Mouse (Mus musculus) forebrain, embryonic 15.5 days (tissue): ENCODE measurements around the gene Nos3. TPM values are rescaled to one million over a fixed set of nuclear protein-coding genes. Genes with fewer than 3 reads are reported as not detected.

Experiments used
- ATAC-seq: fragments of 200-750 bp; cut with Nextera tagmentation; replicated peaks from 2 replicates; pipeline ENCODE4 v1.8.0; 2017; ENCODE audit warnings: mild to moderate bottlenecking, moderate TSS enrichment, moderate library complexity
- H3K27ac ChIP-seq: fragments of 300-500 bp; sonication (generic); replicated peaks from 2 replicates; pipeline ENCODE4 v1.5.1; 2015; ENCODE audit warnings: mild to moderate bottlenecking, inconsistent platforms
- H3K27me3 ChIP-seq: fragments of 300-500 bp; sonication (generic); 2 replicates; pipeline ENCODE4 v1.6.1; 2015; ENCODE audit warnings: inconsistent platforms
- H3K36me3 ChIP-seq: fragments of 300-500 bp; sonication (generic); 2 replicates; pipeline ENCODE4 v1.6.1; 2015; ENCODE audit warnings: mild to moderate bottlenecking, inconsistent platforms
- H3K4me1 ChIP-seq: fragments of 300-500 bp; sonication (generic); 2 replicates; pipeline ENCODE4 v1.6.1; 2015; ENCODE audit warnings: inconsistent platforms
- H3K4me2 ChIP-seq: fragments of 300-500 bp; sonication (generic); replicated peaks from 2 replicates; pipeline ENCODE4 v1.6.1; 2015; ENCODE audit warnings: mild to moderate bottlenecking, inconsistent platforms
- H3K4me3 ChIP-seq: fragments of 300-500 bp; sonication (generic); 2 replicates; pipeline ENCODE4 v1.5.1; 2015; ENCODE audit warnings: mild to moderate bottlenecking, inconsistent platforms
- H3K9ac ChIP-seq: fragments of 300-500 bp; sonication (generic); replicated peaks from 2 replicates; pipeline ENCODE4 v1.6.1; 2015; ENCODE audit warnings: mild to moderate bottlenecking, inconsistent platforms
- H3K9me3 ChIP-seq: fragments of 300-500 bp; sonication (generic); 2 replicates; pipeline ENCODE4 v1.6.1; 2016; ENCODE audit warnings: inconsistent platforms
- WGBS: fragments of 180-500 bp; shearing (Covaris S2); methylation state at CpG from one replicate; pipeline ENCODE4 v1.1.7; 2015; ENCODE audit warnings: mixed read lengths; 5-methylcytosine and 5-hydroxymethylcytosine counted together
- polyA plus RNA-seq: library from polyadenylated mRNA; unstranded; fragments of >200 nt; fragmentation: Nextera tagmentation; extraction: Ambion mirVana; gene quantifications from 2 replicates; pipeline ENCODE4 v1.2.1, GENCODE M21; 2015

The Nos3 gene
- polyA plus RNA-seq, 1 experiment from 2014 or later, result 7.4 TPM

DNA sequence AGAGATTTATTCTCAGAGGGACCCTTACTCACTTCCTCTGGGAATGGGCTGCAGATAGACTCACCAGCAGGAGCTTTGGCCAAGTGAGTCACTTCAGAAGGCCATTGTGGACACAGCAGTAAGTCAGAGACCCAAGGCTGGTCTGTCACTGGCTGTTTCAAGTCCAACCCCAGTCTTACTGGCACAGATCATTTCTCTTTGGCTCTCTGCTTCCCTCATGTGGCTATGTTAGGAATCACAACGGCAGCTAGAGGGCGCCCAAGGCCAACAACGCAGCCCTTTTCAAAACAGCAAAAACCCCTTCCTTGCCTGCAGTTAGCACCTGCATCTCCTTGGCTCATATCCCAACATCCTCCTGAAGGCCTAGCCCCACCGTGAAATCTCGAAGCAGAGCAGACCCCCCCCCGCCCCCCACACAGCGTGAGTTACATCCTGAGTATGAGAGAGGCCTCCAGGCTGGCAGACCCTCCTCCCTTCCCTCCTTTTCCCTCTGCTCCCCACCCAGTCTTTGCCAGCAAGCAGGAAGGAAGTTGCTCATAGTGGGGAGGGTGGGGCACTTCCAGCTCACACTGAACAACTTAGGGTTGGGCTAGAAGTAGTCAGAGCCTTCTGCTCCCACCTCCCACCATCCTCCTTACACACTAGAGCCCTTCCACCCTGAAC lies 3.7 kb upstream of the Nos3 start:
- Histone ChIP-seq H3K4me2 (no peak overlapping the region), H3K27me3 (no peaks in the 10 kb centered on the region), H3K9me3 (no peaks in the 10 kb centered on the region), H3K9ac (no peak overlapping the region), H3K4me3 (no peak overlapping the region), H3K4me1 (no peaks in the 10 kb centered on the region), H3K27ac (no peak overlapping the region), H3K36me3 (no peaks in the 10 kb centered on the region)
- peak; percentile 73 for ATAC-seq
- WGBS, result 0% methylated on average over 7 of the region's 7 CpGs

DNA sequence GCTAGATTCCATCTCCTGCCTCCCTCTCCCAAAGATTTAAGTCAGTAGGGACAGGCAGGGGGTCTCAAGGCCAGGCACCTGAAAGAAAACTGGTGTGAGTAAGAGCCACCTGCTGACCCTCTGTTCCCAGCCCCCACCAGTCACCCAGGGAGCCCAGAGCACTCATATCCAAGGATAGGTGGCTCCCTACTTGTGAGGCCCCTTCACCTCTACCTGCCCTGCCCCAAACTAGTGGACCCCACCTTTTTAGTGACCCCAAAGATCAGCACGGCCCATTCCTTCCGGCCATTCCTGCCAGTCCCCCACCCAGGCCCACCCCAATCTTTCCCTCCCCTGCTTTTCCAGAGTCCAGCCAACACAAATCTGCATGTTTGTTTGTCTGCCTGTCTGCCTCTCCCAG lies 1.1 kb upstream of the Nos3 start:
- no peak for ATAC-seq
- no peaks in the 10 kb centered on the region for H3K9me3 ChIP-seq
- 82% methylated on average over 2 of the region's 2 CpGs for WGBS

DNA sequence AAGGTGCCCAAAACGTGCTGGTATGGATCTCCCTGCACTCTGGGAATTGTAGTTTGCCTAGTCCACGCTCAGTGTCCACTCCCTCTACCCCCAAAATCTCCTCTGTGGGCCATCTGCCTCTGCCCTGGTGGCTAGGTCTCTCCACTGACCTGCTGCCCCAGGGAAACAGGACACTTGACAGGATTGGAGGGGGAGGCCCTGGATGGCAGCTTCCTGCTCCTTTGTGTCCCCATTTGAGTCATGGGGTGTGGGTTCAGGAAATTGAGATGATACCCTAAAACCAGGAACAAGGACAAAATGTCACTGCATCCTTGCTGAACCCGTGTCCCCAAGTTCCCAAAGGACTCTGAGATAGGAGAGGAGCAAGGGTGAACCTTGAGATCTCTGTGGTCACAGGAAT lies 549 bp upstream of the Nos3 start:
- Histone ChIP-seq H3K27me3 (no peaks in the 10 kb centered on the region), H3K4me1 (no peaks in the 10 kb centered on the region), H3K9me3 (no peaks in the 10 kb centered on the region), H3K4me2 (no peak overlapping the region), H3K4me3 (no peak overlapping the region), H3K27ac (no peak overlapping the region), H3K9ac (no peak overlapping the region), H3K36me3 (no peaks in the 10 kb centered on the region)
- 63% methylated on average over 3 of the region's 3 CpGs for WGBS
- ATAC-seq, result no peak

More for the DNA sequence above, 1.1 kb upstream of the Nos3 start:
- Histone ChIP-seq H3K27ac (no peak overlapping the region), H3K4me3 (no peak overlapping the region), H3K27me3 (no peaks in the 10 kb centered on the region), H3K36me3 (no peaks in the 10 kb centered on the region), H3K4me2 (no peak overlapping the region), H3K4me1 (no peaks in the 10 kb centered on the region), H3K9ac (no peak overlapping the region)

DNA sequence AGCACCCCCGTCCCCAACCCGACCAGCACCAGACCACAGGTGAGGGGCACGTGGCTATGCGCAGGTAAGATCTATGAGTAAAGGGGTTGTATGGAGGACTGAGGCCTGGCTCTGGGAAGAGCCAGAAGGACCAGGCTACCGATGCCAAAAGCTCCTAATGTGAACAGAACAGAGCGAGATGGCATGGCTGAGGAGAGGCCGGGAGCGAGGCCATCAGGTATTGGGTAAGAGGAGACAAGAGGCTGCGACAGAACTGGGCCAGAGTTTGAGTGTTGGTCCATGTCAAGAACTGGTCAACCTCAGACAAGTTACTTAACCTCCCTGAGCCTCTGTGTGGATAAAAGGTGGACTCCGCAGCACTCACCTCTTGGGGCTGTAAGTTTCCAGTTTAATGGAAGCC lies 353 bp downstream of the Nos3 start:
- H3K27me3 ChIP-seq, result no peaks in the 10 kb centered on the region
- no peak overlapping the region for H3K4me3 ChIP-seq
- H3K4me1 ChIP-seq, result no peaks in the 10 kb centered on the region
- no peak overlapping the region for H3K27ac ChIP-seq
- 82% methylated on average over 10 of the region's 10 CpGs for WGBS
- no peaks in the 10 kb centered on the region for H3K9me3 ChIP-seq
- ATAC-seq, result no peak
- no peak overlapping the region; the same call in 1 of the 2 replicates for H3K9ac ChIP-seq
- H3K4me2 ChIP-seq, result no peak overlapping the region
- no peaks in the 10 kb centered on the region for H3K36me3 ChIP-seq

DNA sequence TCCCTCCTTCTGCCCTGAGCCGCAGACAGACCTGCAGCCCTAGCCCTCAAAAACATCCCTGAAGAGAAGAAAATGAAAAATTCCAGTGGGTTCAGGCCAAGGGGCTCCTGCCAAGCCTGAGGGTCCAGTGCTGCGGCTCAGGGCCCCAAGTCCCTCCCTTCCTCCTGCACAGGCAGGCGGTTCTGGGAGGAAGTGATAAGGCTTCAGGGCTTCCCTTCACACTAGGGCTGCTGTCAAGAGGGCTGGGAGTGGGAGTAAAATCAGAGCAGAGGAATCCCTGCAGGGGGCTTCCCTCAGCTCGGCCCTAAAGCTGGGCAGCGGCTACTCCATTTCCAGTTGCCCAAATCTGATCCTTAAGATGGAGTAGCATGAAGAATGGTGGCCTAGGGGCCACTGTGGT lies 918 bp downstream of the Nos3 start:
- Histone ChIP-seq H3K36me3 (no peaks in the 10 kb centered on the region), H3K9me3 (no peaks in the 10 kb centered on the region), H3K4me3 (no peak overlapping the region), H3K4me2 (no peak overlapping the region), H3K27ac (no peak overlapping the region), H3K4me1 (no peaks in the 10 kb centered on the region), H3K27me3 (no peaks in the 10 kb centered on the region), H3K9ac (no peak overlapping the region)
- 64% methylated on average over 5 of the region's 5 CpGs for WGBS
- ATAC-seq, result no peak

DNA sequence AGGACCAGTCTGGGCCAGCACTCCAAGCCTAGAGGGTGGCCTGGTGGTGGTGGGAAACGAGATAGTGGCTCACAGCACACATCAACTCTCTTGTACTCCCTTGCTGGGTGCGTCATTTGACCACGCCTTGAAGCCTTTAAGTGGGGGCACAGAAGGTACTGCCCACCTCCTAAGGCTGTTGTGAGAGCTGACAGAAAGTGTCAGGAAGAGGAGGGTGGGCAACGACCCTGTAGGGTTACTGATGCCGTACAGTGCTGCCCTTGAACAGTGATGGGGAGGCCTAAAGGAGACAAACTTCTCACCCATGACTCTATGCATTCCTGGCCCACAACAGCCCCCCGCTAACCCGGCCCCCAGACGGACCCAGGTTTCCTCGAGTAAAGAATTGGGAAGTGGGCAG lies 1.8 kb downstream of the Nos3 start:
- H3K27ac ChIP-seq, result no peak overlapping the region
- no peak for ATAC-seq
- no peaks in the 10 kb centered on the region for H3K9me3 ChIP-seq
- H3K36me3 ChIP-seq, result no peaks in the 10 kb centered on the region
- WGBS, result 87% methylated on average over 9 of the region's 9 CpGs
- no peak overlapping the region for H3K9ac ChIP-seq
- H3K4me2 ChIP-seq, result no peak overlapping the region
- no peaks in the 10 kb centered on the region for H3K4me1 ChIP-seq
- no peak overlapping the region for H3K4me3 ChIP-seq
- H3K27me3 ChIP-seq, result no peaks in the 10 kb centered on the region

DNA sequence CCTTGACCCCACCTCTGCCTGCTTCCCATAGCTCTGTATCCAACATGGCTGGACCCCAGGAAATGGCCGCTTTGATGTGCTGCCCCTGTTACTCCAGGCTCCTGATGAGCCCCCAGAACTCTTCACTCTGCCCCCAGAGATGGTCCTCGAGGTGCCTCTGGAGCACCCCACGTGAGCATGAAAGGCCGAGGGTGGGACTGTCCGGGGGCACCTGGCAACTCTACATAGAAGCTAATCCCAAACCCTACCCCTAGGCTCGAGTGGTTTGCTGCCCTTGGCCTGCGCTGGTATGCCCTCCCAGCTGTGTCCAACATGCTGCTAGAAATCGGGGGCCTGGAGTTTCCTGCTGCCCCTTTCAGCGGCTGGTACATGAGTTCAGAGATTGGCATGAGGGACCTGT lies 5.2 kb downstream of the Nos3 start:
- ATAC-seq, result no peak
- WGBS, result 81% methylated on average over 9 of the region's 9 CpGs
- Histone ChIP-seq H3K4me1 (peaks cover 9% of the 10 kb centered on the region), H3K27ac (no peak overlapping the region), H3K9ac (no peak overlapping the region), H3K4me2 (no peak overlapping the region), H3K36me3 (no peaks in the 10 kb centered on the region), H3K4me3 (no peak overlapping the region), H3K27me3 (no peaks in the 10 kb centered on the region), H3K9me3 (no peaks in the 10 kb centered on the region)

DNA sequence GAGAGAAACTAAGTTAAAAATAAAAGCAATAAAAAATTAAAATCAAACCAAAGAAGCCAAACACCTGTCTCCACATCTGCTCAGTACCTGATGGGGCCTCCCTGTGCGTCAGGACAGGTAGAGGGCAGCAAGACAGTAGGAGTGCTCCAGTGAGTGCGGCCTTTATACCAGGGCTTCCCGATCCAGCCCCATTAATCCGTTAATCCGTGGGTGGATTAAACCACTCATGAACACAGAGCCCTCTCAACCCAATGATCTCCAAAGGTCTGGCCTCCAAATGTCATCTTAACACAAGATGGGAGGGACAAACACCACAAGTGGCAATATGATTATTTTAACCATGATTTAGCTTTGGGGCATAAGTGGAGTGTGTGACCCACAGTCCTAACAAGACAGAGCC lies 9.2 kb downstream of the Nos3 start:
- no peaks in the 10 kb centered on the region for H3K27me3 ChIP-seq
- H3K9me3 ChIP-seq, result no peaks in the 10 kb centered on the region
- no peak for ATAC-seq
- peaks cover 12% of the 10 kb centered on the region for H3K4me1 ChIP-seq
- no peak overlapping the region for H3K9ac ChIP-seq
- H3K27ac ChIP-seq, result no peak overlapping the region
- no peak overlapping the region for H3K4me3 ChIP-seq
- no peak overlapping the region for H3K4me2 ChIP-seq
- WGBS, result 58% methylated on average over 5 of the region's 5 CpGs
- no peaks in the 10 kb centered on the region for H3K36me3 ChIP-seq

DNA sequence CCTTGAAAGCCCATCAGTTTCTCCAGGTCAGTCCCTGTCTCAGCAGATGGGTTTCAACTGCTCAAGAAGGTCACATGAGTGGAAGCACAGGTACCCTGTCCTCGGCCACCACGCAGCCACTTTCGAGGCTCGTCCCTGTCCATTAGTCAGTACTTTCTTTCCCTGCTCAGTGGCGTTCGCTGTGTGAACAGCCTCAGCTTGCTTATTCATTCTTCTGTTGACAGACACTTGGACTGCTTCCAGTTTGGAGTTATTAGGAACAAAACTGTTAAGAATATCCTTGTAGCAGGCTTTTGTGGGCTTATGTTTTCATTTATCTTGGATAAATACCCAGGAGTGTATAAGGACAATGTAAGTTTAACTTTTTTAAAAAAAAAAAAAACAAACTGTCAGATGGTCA lies 9.6 kb downstream of the Nos3 start:
- H3K9me3 ChIP-seq, result no peaks in the 10 kb centered on the region
- H3K36me3 ChIP-seq, result no peaks in the 10 kb centered on the region
- H3K4me1 ChIP-seq, result peaks cover 12% of the 10 kb centered on the region
- no peak overlapping the region for H3K9ac ChIP-seq
- ATAC-seq, result no peak
- H3K4me2 ChIP-seq, result no peak overlapping the region
- WGBS, result 12% methylated on average over 6 of the region's 6 CpGs
- no peak overlapping the region for H3K4me3 ChIP-seq
- H3K27ac ChIP-seq, result no peak overlapping the region
- H3K27me3 ChIP-seq, result no peaks in the 10 kb centered on the region

DNA sequence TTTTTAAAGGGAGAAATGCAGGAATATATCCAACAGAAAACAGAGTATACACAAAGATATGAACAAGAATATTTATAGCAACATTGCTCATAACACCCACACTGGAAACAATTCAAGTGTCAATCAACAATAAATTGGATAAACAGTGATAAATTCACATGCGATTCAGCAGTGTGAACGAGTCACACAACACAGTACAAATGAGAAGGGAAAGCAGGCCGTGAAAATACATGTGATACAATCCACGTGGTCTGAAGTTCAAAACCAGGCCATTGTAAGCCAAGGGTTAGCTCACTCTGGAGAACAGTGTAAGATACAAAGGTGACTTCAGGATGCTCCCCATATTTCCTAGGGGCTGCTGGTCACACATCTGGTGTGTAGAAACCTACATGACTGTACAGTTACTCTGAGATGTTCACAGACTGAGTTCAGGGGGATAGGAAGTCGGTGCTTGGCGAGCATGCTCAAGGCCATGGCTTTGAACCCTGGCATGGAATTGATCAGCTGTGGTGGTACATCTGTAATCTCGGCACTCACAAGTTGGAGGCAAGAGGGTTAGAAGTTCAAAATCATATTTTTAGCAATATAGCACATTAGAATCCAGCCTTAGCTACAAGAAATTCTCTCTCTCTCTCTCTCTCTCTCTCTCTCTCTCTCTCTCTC lies 10.2 kb downstream of the Nos3 start:
- Histone ChIP-seq H3K36me3 (no peaks in the 10 kb centered on the region), H3K27me3 (no peaks in the 10 kb centered on the region), H3K27ac (no peak overlapping the region), H3K4me1 (peaks cover 12% of the 10 kb centered on the region), H3K4me3 (no peak overlapping the region), H3K9me3 (no peaks in the 10 kb centered on the region), H3K9ac (no peak overlapping the region), H3K4me2 (no peak overlapping the region)
- 57% methylated on average over 7 of the region's 7 CpGs for WGBS
- no peak for ATAC-seq

DNA sequence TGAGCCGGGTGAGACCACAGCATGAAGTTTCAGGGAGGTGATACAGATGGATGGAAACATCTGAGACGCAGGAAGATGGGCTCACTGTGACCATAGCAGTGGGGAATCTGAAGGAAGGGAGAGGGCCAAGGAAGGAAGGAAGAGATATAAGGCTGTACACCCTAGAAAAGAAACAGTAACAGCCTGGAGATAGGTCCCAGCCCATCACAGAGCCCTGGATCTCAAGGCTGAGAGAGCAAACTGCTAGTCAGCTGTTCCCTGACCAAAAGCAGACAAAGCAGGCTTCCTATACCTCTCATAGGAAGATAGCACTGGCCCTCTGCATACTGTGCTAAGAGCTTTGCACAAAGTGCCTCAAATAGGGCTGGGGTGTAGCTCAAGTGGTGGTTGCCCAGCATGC lies 14.1 kb downstream of the Nos3 start:
- Histone ChIP-seq H3K4me2 (no peak overlapping the region), H3K9ac (no peak overlapping the region), H3K27ac (no peak overlapping the region), H3K36me3 (no peaks in the 10 kb centered on the region), H3K4me1 (peaks cover 19% of the 10 kb centered on the region), H3K4me3 (no peak overlapping the region), H3K27me3 (no peaks in the 10 kb centered on the region), H3K9me3 (no peaks in the 10 kb centered on the region)
- no peak for ATAC-seq
- 71% methylated on average over 2 of the region's 2 CpGs for WGBS

DNA sequence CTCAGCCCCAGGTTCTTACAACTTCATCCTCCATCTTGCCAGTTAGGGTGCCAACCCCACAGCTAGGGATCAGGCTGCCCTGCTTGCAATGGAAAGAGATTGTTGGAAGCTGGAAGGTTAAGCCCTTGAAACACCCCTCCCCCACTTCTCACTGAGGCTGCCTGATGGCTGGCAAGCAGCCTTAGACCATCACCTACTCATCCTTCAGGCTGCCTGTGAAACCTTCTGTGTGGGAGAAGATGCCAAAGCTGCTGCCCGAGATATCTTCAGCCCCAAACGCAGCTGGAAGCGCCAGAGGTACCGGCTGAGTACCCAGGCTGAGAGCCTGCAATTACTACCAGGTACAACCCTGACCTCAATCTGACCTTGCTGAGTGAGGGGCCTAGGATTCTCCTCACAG lies 14.9 kb downstream of the Nos3 start:
- Histone ChIP-seq H3K4me1 (peaks cover 19% of the 10 kb centered on the region), H3K27me3 (no peaks in the 10 kb centered on the region), H3K9ac (no peak overlapping the region), H3K4me3 (no peak overlapping the region), H3K27ac (no peak overlapping the region), H3K9me3 (no peaks in the 10 kb centered on the region), H3K4me2 (no peak overlapping the region), H3K36me3 (no peaks in the 10 kb centered on the region)
- WGBS, result 82% methylated on average over 4 of the region's 4 CpGs
- no peak for ATAC-seq

DNA sequence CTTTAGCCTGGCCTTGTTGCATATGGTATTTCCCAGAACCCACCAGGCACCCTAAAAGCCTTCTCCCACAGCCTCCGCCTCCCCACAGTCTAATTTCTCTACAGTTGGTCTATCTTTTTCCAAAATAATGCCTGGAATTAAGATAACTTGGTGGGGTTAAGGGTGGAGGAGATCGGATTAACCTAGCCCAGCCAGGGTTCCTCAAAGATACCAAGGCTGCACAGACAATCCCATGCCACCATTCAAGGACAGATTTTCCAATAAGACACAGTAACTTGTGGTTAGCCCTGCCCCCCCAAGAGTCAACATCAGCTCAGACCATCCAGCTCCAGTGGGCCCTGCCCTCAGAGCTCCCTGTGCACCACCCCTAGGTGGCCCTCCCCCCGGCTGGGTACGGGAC lies 15.9 kb downstream of the Nos3 start:
- no peak overlapping the region for H3K4me2 ChIP-seq
- no peak overlapping the region for H3K27ac ChIP-seq
- H3K9me3 ChIP-seq, result no peaks in the 10 kb centered on the region
- H3K4me1 ChIP-seq, result peaks cover 15% of the 10 kb centered on the region
- no peaks in the 10 kb centered on the region for H3K36me3 ChIP-seq
- ATAC-seq, result no peak
- H3K27me3 ChIP-seq, result peaks cover 2% of the 10 kb centered on the region; the same call in 1 of the 2 replicates
- H3K4me3 ChIP-seq, result no peak overlapping the region
- H3K9ac ChIP-seq, result no peak overlapping the region
- WGBS, result 91% methylated on average over 4 of the region's 4 CpGs
